Mouse (Mus musculus) limb, embryonic 13.5 days (tissue): ENCODE data around the gene Oxct2b. TPM values are rescaled to one million over a fixed set of nuclear protein-coding genes. Genes with fewer than 3 reads are reported as not detected.
"Not testable (repeated sequence)": the region's sequence is repeated elsewhere in the genome, so short reads cannot be mapped to it uniquely, and the experiment has no call there.

Experiments used
- ATAC-seq: fragments of 200-750 bp; cut with Nextera tagmentation; 2 replicates; pipeline ENCODE4 v1.8.0; 2017; ENCODE audit warnings: low read depth, moderate number of reproducible peaks, moderate TSS enrichment; ENCODE audit not compliant: low FRiP score
- H3K27ac ChIP-seq: fragments of 300-500 bp; sonication (generic); 2 replicates; pipeline ENCODE4 v1.5.1; 2015; ENCODE audit warnings: inconsistent platforms, mild to moderate bottlenecking, moderate library complexity
- H3K27me3 ChIP-seq: fragments of 300-500 bp; sonication (generic); 2 replicates; pipeline ENCODE4 v1.6.1; 2015; ENCODE audit warnings: mild to moderate bottlenecking, inconsistent platforms
- H3K36me3 ChIP-seq: fragments of 300-500 bp; sonication (generic); 2 replicates; pipeline ENCODE4 v1.6.1; 2015; ENCODE audit warnings: inconsistent platforms, mild to moderate bottlenecking, moderate library complexity
- H3K4me1 ChIP-seq: fragments of 300-500 bp; sonication (generic); 2 replicates; pipeline ENCODE4 v1.6.1; 2015; ENCODE audit warnings: inconsistent platforms
- H3K4me2 ChIP-seq: fragments of 300-500 bp; sonication (generic); replicated peaks from 2 replicates; pipeline ENCODE4 v1.6.1; 2015; ENCODE audit warnings: inconsistent platforms, mild to moderate bottlenecking, moderate library complexity
- H3K4me3 ChIP-seq: fragments of 300-500 bp; sonication (generic); 2 replicates; pipeline ENCODE4 v1.5.1; 2015; ENCODE audit warnings: moderate library complexity, mild to moderate bottlenecking, inconsistent platforms
- H3K9ac ChIP-seq: fragments of 300-500 bp; sonication (generic); 2 replicates; pipeline ENCODE4 v1.6.1; 2015; ENCODE audit warnings: mild to moderate bottlenecking, inconsistent platforms
- H3K9me3 ChIP-seq: fragments of 300-500 bp; sonication (generic); 2 replicates; pipeline ENCODE4 v1.6.1; 2016; ENCODE audit warnings: inconsistent platforms
- WGBS: fragments of 180-500 bp; shearing (Covaris S2); methylation state at CpG from one replicate; pipeline ENCODE4 v1.1.7; 2015; 5-methylcytosine and 5-hydroxymethylcytosine counted together
- polyA plus RNA-seq: library from polyadenylated mRNA; unstranded; fragments of >200 nt; fragmentation: Nextera tagmentation; extraction: Ambion mirVana; gene quantifications from 2 replicates; pipeline ENCODE4 v1.2.1, GENCODE M21; 2015

Gene Oxct2b
- polyA plus RNA-seq, 1 experiment from 2014 or later = 0.10 TPM

DNA sequence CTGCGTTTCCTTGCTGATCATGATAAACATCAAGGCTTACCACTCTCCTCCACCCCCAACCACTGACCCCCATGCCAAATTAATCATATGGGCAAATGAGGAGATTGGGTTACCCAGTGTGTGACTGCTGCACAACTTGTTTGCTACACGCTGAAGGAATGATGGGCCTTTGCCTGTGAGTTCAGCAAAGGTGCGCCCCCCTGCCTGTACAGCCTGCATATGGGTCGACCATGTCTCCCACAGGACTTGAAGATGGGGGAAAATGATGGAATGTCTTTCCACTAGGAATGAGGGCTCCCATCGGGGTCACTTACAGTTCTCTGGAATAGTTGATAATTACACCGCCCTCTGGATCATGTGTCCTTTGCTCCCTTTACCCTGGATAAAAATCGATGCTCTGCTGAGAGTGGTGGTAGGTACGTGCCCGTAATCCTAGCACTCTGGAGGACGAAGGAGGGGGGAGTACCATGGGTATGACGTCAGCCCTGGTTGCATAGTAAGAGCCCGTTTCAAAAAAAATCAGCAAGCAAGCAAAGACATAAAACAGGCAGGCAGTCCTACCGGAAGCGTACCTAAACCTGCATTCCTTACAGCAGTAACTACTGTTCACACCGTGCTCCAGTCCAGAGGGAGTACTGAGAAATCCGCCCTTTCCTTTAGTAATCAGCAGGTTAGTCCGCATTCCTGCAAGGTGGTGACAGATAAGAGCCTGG lies 22.8 kb upstream of the Oxct2b start:
- ATAC-seq = peak; percentile 61; the same call in 1 of the 2 replicates
- 0 out of 2 replicates have a peak, but pooled peaks cover 7% of the 10 kb centered on the region for H3K4me1 ChIP-seq
- H3K9ac ChIP-seq = no peak overlapping the region
- H3K27me3 ChIP-seq = no peaks in the 10 kb centered on the region
- no peaks in the 10 kb centered on the region for H3K36me3 ChIP-seq
- no peaks in the 10 kb centered on the region for H3K9me3 ChIP-seq
- H3K4me2 ChIP-seq = peak overlapping the region; percentile 44
- no peak overlapping the region for H3K27ac ChIP-seq
- peak overlapping the region; percentile 3; the same call in 1 of the 2 replicates for H3K4me3 ChIP-seq
- 40% methylated on average over 17 of the region's 17 CpGs for WGBS

- Histone ChIP-seq H3K4me3 (no peak overlapping the region), H3K27ac (no peak overlapping the region), H3K9me3 (no peaks in the 10 kb centered on the region), H3K9ac (no peak overlapping the region), H3K4me1 (0 out of 2 replicates have a peak, but pooled peaks cover 7% of the 10 kb centered on the region), H3K27me3 (no peaks in the 10 kb centered on the region), H3K36me3 (no peaks in the 10 kb centered on the region), H3K4me2 (peak overlapping the region; percentile 44; the same call in 1 of the 2 replicates)
- ATAC-seq = no peak; the same call in 1 of the 2 replicates
- WGBS = 47% methylated on average over 9 of the region's 9 CpGs
Measured at GRCm38 (mm10) chr4:123093869-123094268, 22.2 kb upstream of the Oxct2b start.

GRCm38 (mm10) chr4:123104651-123105450 lies 11.2 kb upstream of the Oxct2b start, which contains the start of gene Bmp8b:
Gene Bmp8b, plus strand, starts transcription at chr4:123105165.
- H3K4me3 ChIP-seq = peak within 1 kb of the TSS; percentile 37
- H3K9me3 ChIP-seq = no peaks in the 10 kb centered on the region
- H3K27me3 ChIP-seq = peaks cover 64% of the 10 kb centered on the region
- peak within 1 kb of the TSS; percentile 35; the same call in 1 of the 2 replicates for H3K9ac ChIP-seq
- H3K36me3 ChIP-seq = no peaks in the 10 kb centered on the region
- peaks cover 11% of the 10 kb centered on the region for H3K4me1 ChIP-seq
- 6% methylated on average over 75 of the region's 75 CpGs for WGBS
- H3K4me2 ChIP-seq = peak within 1 kb of the TSS; percentile 61
- 0 out of 2 replicates have a peak, but pooled peaks have one; percentile 32 for ATAC-seq
- no peak within 1 kb of the TSS for H3K27ac ChIP-seq

DNA sequence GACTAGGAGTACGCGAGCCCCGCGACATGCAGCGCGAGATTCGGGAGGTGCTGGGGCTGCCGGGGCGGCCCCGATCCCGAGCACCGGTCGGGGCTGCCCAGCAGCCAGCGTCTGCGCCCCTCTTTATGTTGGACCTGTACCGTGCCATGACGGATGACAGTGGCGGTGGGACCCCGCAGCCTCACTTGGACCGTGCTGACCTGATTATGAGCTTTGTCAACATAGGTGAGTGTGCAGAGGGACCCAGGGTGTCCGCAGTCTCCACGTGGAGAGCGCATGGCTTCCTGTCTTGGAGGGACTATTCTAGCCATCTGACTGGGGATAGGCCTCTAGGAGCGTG lies 10.6 kb upstream of the Oxct2b start:
- Histone ChIP-seq H3K27me3 (peaks cover 64% of the 10 kb centered on the region), H3K9ac (no peak overlapping the region; the same call in 1 of the 2 replicates), H3K4me2 (peak overlapping the region; percentile 61), H3K9me3 (no peaks in the 10 kb centered on the region), H3K4me1 (peaks cover 11% of the 10 kb centered on the region), H3K36me3 (no peaks in the 10 kb centered on the region), H3K27ac (no peak overlapping the region), H3K4me3 (peak overlapping the region; percentile 37)
- 20% methylated on average over 24 of the region's 24 CpGs for WGBS
- ATAC-seq = 0 out of 2 replicates have a peak, but pooled peaks have one; percentile 5

DNA sequence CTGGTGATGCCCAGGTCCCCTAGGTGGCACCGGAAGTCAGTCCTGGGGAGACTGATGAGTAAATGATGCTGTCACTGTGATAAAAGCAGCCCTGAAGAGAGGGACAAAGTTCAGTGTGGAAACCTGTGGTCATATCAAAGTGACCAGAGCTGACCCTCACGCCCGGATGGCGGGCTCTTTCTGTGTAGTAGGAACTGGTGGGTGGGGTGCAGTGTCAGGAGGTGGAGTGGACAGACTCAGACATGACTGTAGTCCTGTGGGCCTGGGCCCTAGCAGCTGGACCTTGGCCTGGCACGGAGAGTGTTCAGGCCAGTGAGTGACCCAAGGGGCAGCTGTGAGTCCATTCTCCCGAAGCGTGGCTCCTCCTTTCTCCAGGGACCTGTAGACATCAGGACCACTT lies 10.1 kb upstream of the Oxct2b start:
- H3K27ac ChIP-seq, ATAC-seq, H3K9me3 ChIP-seq, H3K4me3 ChIP-seq, H3K36me3 ChIP-seq, H3K4me2 ChIP-seq, H3K9ac ChIP-seq: not testable (repeated sequence)
- H3K4me1 ChIP-seq = peaks cover 11% of the 10 kb centered on the region
- WGBS = 86% methylated on average over 7 of the region's 7 CpGs
- H3K27me3 ChIP-seq = peaks cover 62% of the 10 kb centered on the region

DNA sequence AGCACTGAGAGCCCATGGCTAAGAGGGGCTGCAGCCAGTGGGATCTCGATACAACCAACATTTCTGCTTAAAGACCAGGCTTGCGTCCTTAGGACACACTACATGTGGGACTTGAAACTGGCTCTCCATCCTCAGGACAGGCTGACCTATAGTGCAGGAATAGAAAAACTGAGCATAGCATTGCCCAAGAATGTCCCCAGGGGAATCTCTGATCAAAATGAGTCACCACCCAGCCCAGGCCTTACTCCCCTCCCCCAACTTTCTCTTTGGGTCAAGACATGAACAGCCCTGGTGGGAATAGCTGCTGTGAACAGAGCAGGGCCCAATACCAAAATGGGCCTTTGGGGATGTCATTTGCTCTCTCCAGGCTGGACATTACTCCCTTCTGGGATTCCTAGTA lies 9.2 kb upstream of the Oxct2b start:
- Histone ChIP-seq H3K9ac (no peak overlapping the region), H3K27ac (no peak overlapping the region), H3K4me3 (no peak overlapping the region), H3K4me1 (peaks cover 11% of the 10 kb centered on the region), H3K4me2 (no peak overlapping the region), H3K9me3 (no peaks in the 10 kb centered on the region), H3K27me3 (peaks cover 61% of the 10 kb centered on the region), H3K36me3 (no peaks in the 10 kb centered on the region)
- ATAC-seq = no peak
- 97% methylated on average over 2 of the region's 2 CpGs for WGBS

DNA sequence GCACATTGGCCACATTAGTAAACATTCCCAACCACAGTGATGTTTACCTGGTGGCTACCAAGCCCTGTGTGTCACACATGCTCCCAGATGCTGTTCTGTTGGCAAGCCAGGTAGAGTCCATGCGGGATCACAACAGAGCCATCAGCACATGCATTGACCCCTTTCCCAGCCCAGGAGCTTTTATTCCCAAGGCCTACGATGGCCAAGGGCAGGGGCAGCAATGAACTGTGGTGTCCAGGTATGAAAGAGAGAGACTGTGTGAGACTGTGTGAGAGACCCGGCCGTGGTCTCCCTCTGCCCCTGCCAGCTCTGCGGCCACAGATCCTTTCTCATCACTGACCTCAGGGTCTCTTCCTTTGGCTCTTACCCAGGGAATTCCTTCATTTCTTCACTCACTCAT lies 8.0 kb upstream of the Oxct2b start:
- Histone ChIP-seq H3K4me2 (no peak overlapping the region), H3K27ac (no peak overlapping the region), H3K36me3 (no peaks in the 10 kb centered on the region), H3K4me3 (no peak overlapping the region), H3K27me3 (peaks cover 52% of the 10 kb centered on the region), H3K4me1 (peaks cover 11% of the 10 kb centered on the region), H3K9ac (no peak overlapping the region), H3K9me3 (no peaks in the 10 kb centered on the region)
- 89% methylated on average over 5 of the region's 5 CpGs for WGBS
- ATAC-seq = no peak

- Histone ChIP-seq H3K9ac (no peak overlapping the region), H3K4me3 (no peak overlapping the region), H3K36me3 (no peaks in the 10 kb centered on the region), H3K4me1 (no peaks in the 10 kb centered on the region), H3K27me3 (peaks cover 34% of the 10 kb centered on the region), H3K9me3 (no peaks in the 10 kb centered on the region), H3K4me2 (no peak overlapping the region), H3K27ac (no peak overlapping the region)
- 84% methylated on average over 4 of the region's 4 CpGs for WGBS
- no peak for ATAC-seq
Measured at GRCm38 (mm10) chr4:123110751-123111150, 5.3 kb upstream of the Oxct2b start.

DNA sequence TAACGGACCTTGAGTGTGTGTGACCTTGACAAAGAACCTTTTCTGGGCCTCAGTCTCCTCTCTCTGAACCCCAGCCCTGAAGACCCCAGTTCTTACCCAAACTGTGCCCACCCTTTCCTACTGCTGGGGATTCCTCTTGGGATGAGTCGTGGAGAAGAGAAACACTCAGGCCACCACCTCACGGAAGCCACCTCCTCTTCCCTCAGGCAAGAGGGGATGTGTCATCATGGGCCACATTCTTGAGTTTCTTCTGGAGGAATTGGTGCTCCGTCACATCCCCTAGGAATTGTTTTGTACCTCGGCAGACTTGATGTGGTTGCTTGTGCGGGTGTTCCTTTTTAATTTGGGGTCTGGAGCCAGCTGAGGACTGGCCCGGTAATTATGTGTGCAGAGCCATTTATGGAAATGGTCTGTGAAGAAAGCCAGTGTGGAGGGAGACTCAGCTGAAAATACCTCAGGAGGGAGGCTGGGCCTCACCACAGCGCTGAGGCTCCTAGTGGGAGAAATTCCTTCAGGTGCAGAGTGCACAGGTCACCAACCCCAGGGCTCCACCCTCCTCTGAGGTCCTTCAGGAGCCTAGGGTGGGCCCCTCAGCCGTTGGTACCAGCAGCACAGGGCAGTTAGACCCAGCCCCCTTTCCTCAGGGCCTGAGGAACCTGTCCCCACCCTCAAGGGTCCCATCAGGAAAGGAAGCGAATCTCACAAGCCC lies 4.6 kb upstream of the Oxct2b start:
- not testable (repeated sequence) for H3K9ac ChIP-seq, ATAC-seq, H3K4me3 ChIP-seq, H3K9me3 ChIP-seq, H3K4me1 ChIP-seq, H3K27ac ChIP-seq, H3K4me2 ChIP-seq, H3K36me3 ChIP-seq
- H3K27me3 ChIP-seq = peaks cover 32% of the 10 kb centered on the region
- WGBS = 61% methylated on average over 10 of the region's 10 CpGs

DNA sequence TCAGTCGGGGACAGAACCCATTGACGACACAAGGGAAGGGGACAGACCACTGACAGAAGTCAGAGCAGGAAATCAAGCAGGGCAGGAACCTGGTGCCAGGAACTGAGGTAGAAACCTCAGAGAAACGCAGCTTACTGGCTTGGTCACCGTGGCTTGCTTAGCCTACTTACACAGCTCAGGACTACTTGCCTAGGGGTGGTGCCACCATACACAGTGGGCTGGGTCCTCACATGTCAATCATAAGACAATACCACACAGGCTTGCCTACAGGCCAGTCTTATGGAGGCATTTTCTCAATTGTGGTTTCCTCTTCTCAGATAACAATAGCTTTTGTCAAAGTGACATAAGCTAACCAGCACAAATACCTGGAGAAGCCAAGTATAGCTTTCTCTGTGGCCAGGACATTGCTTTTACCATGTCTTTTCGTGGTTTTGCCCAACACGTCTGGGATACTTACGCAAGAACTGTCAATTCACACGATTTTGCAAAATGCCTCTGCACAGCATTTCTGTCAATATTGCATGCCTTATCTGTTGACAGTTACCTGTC lies 3.8 kb upstream of the Oxct2b start:
- Histone ChIP-seq H3K27me3 (peaks cover 29% of the 10 kb centered on the region), H3K9me3 (no peaks in the 10 kb centered on the region), H3K9ac (no peak overlapping the region), H3K36me3 (no peaks in the 10 kb centered on the region), H3K4me1 (0 out of 2 replicates have a peak, but pooled peaks cover 3% of the 10 kb centered on the region), H3K27ac (no peak overlapping the region), H3K4me2 (no peak overlapping the region), H3K4me3 (no peak overlapping the region)
- ATAC-seq = no peak
- WGBS = 80% methylated on average over 8 of the region's 8 CpGs

- not testable (repeated sequence) for H3K4me1 ChIP-seq, H3K9ac ChIP-seq, H3K4me2 ChIP-seq, H3K27ac ChIP-seq, ATAC-seq, H3K4me3 ChIP-seq, H3K9me3 ChIP-seq, H3K36me3 ChIP-seq
- 86% methylated on average over 4 of the region's 4 CpGs for WGBS
- peaks cover 31% of the 10 kb centered on the region for H3K27me3 ChIP-seq
Measured at GRCm38 (mm10) chr4:123114651-123115050, 1.4 kb upstream of the Oxct2b start.
